Mouse (Mus musculus): Measurements from ENCODE around the gene Plppr2. TPM values are rescaled to one million over a fixed set of nuclear protein-coding genes. Genes with fewer than 3 reads are reported as not detected.

Gene Plppr2
- total and polyA plus RNA-seq, 3 experiments: 0.44 to 5.8 (median 5.3) TPM

GRCm38 (mm10) chr9:21916851-21917492 lies 19.9 kb upstream of the Plppr2 start:
- Histone ChIP-seq H3K36me3 (replicated peaks) (peaks cover 34% of the 10 kb centered on the region), H3K27me3 (ENCODE audit: insufficient read depth, low read length) (peaks cover 3% of the 10 kb centered on the region; the same call in 1 of the 2 replicates), H3K9me3 (replicated peaks) (no peaks in the 10 kb centered on the region), H3K4me3 (ENCODE audit: low read depth, low read length) (peak overlapping the region; percentile 82; the same call in 1 of the 2 replicates), H3K4me1 (ENCODE audit: insufficient read depth, low read depth, low read length) (peaks cover 20% of the 10 kb centered on the region)
- DNase-seq (ENCODE audit: low spot score) (no peak), ATAC-seq (ENCODE audit: extremely low read depth, insufficient number of reproducible peaks, low FRiP score, poor library complexity, severe bottlenecking) (no peak)
- TF ChIP-seq POLR2AphosphoS5 (IDR thresholded peaks at IDR 0.05; ENCODE audit: insufficient replicate concordance, low read depth, low read length): no peak
- no peak for TF ChIP-seq GATA2 (IDR thresholded peaks at IDR 0.05; ENCODE audit: borderline replicate concordance, low read depth, low read length)
- TF ChIP-seq CTCF (IDR thresholded peaks at IDR 0.05; ENCODE audit: low read depth, low read length): no peak
- no peak for TF ChIP-seq GATA1 (IDR thresholded peaks at IDR 0.05; ENCODE audit: borderline replicate concordance, low read length)
- TF ChIP-seq TAL1 (conservative IDR thresholded peaks at IDR 0.05; ENCODE audit: low read depth, low read length): no peak

GRCm38 (mm10) chr9:21917493-21918034 lies 19.3 kb upstream of the Plppr2 start:
- Histone ChIP-seq H3K4me1 (ENCODE audit: insufficient read depth, low read depth, low read length) (peaks cover 20% of the 10 kb centered on the region), H3K27me3 (ENCODE audit: insufficient read depth, low read length) (peaks cover 3% of the 10 kb centered on the region; the same call in 1 of the 2 replicates), H3K36me3 (replicated peaks) (peaks cover 34% of the 10 kb centered on the region), H3K4me3 (ENCODE audit: low read depth, low read length) (peak overlapping the region; percentile 82), H3K9me3 (replicated peaks) (no peaks in the 10 kb centered on the region)
- TF ChIP-seq POLR2AphosphoS5 (IDR thresholded peaks at IDR 0.05; ENCODE audit: insufficient replicate concordance, low read depth, low read length) (no peak), GATA2 (IDR thresholded peaks at IDR 0.05; ENCODE audit: borderline replicate concordance, low read depth, low read length) (no peak)
- DNase-seq (ENCODE audit: low spot score) (no peak), ATAC-seq (ENCODE audit: extremely low read depth, insufficient number of reproducible peaks, low FRiP score, poor library complexity, severe bottlenecking) (no peak)

- Histone ChIP-seq H3K27me3 (ENCODE audit: insufficient read depth, low read length) (peaks cover 3% of the 10 kb centered on the region; the same call in 1 of the 2 replicates), H3K36me3 (replicated peaks) (peaks cover 40% of the 10 kb centered on the region), H3K4me1 (ENCODE audit: insufficient read depth, low read depth, low read length) (peaks cover 25% of the 10 kb centered on the region), H3K9me3 (replicated peaks) (no peaks in the 10 kb centered on the region), H3K4me3 (ENCODE audit: low read depth, low read length) (peak within 1 kb of the TSS; percentile 82)
- DNase-seq (ENCODE audit: low spot score) (peak; percentile 91), ATAC-seq (ENCODE audit: extremely low read depth, insufficient number of reproducible peaks, low FRiP score, poor library complexity, severe bottlenecking) (peak; percentile 96)
- no peak for TF ChIP-seq GATA2 (IDR thresholded peaks at IDR 0.05; ENCODE audit: borderline replicate concordance, low read depth, low read length)
- no peak for TF ChIP-seq TAL1 (conservative IDR thresholded peaks at IDR 0.05; ENCODE audit: low read depth, low read length)
- no peak for TF ChIP-seq GATA1 (IDR thresholded peaks at IDR 0.05; ENCODE audit: borderline replicate concordance, low read length)
- no peak for TF ChIP-seq POLR2AphosphoS5 (IDR thresholded peaks at IDR 0.05; ENCODE audit: insufficient replicate concordance, low read depth, low read length)
- TF ChIP-seq CTCF (IDR thresholded peaks at IDR 0.05; ENCODE audit: low read depth, low read length): no peak
These were observed 18.7 kb upstream of the Plppr2 start, which contains the start of gene Rab3d for GRCm38 (mm10) chr9:21918035-21918592. TSS of gene Rab3d (minus strand) at chr9:21918192.

- H3K36me3 ChIP-seq (replicated peaks): peaks cover 43% of the 10 kb centered on the region
- ATAC-seq (ENCODE audit: extremely low read depth, insufficient number of reproducible peaks, low FRiP score, poor library complexity, severe bottlenecking): no peak
- DNase-seq (ENCODE audit: low spot score): no peak
- no peaks in the 10 kb centered on the region for H3K9me3 ChIP-seq (replicated peaks)
- H3K4me3 ChIP-seq (ENCODE audit: low read depth, low read length): no peak overlapping the region
- peaks cover 31% of the 10 kb centered on the region for H3K4me1 ChIP-seq (ENCODE audit: insufficient read depth, low read depth, low read length)
- TF ChIP-seq TAL1 (conservative IDR thresholded peaks at IDR 0.05; ENCODE audit: low read depth, low read length) (no peak), POLR2AphosphoS5 (IDR thresholded peaks at IDR 0.05; ENCODE audit: insufficient replicate concordance, low read depth, low read length) (no peak), GATA1 (IDR thresholded peaks at IDR 0.05; ENCODE audit: borderline replicate concordance, low read length) (no peak), CTCF (IDR thresholded peaks at IDR 0.05; ENCODE audit: low read depth, low read length) (no peak), GATA2 (IDR thresholded peaks at IDR 0.05; ENCODE audit: borderline replicate concordance, low read depth, low read length) (no peak)
- H3K27me3 ChIP-seq (ENCODE audit: insufficient read depth, low read length): peaks cover 3% of the 10 kb centered on the region; the same call in 1 of the 2 replicates
These were observed 18.0 kb upstream of the Plppr2 start for GRCm38 (mm10) chr9:21918692-21919384.

- DNase-seq (ENCODE audit: low spot score): no peak
- H3K36me3 ChIP-seq (replicated peaks): peaks cover 45% of the 10 kb centered on the region
- H3K4me3 ChIP-seq (ENCODE audit: low read depth, low read length): no peak overlapping the region
- ATAC-seq (ENCODE audit: extremely low read depth, insufficient number of reproducible peaks, low FRiP score, poor library complexity, severe bottlenecking): no peak
- no peaks in the 10 kb centered on the region for H3K27me3 ChIP-seq (ENCODE audit: insufficient read depth, low read length)
- TF ChIP-seq POLR2AphosphoS5 (IDR thresholded peaks at IDR 0.05; ENCODE audit: insufficient replicate concordance, low read depth, low read length) (no peak), TAL1 (conservative IDR thresholded peaks at IDR 0.05; ENCODE audit: low read depth, low read length) (no peak), GATA1 (IDR thresholded peaks at IDR 0.05; ENCODE audit: borderline replicate concordance, low read length) (no peak), CTCF (IDR thresholded peaks at IDR 0.05; ENCODE audit: low read depth, low read length) (no peak), GATA2 (IDR thresholded peaks at IDR 0.05; ENCODE audit: borderline replicate concordance, low read depth, low read length) (no peak)
- peaks cover 51% of the 10 kb centered on the region for H3K4me1 ChIP-seq (ENCODE audit: insufficient read depth, low read depth, low read length)
- H3K9me3 ChIP-seq (replicated peaks): no peaks in the 10 kb centered on the region
These were observed 13.8 kb upstream of the Plppr2 start for GRCm38 (mm10) chr9:21923036-21923435.

Measured in G1E (cell line).